Mouse (Mus musculus) kidney, postnatal 14 days (tissue): ENCODE results near the gene Prkag1.

Experiments
- DNase-seq: peaks from one replicate; pipeline ENCODE4 v3.0.0; 2022; ENCODE audit warnings: mixed read lengths

Gene Prkag1

DNA sequence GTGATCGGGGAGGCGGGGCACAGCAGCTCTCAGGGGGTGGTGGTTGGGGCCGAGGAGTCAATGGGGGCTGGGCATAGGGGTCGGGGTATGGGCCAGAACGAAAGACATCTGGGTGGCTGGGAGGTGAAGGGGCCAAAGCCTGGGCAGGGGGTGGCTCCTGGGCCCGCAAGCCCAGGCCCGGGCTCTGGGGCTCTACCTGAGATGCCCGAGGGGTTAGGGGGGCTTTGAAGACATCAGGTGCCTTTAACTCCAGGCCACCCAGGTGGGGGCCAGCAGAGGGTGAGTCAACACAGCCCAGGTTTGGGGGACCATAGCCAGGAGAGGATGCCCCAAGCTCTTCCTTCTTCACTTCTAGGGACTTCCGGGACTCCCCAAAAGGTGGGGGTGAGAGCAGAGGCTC, 21.4 kb upstream of the Prkag1 start:
- no peak for DNase-seq

DNA sequence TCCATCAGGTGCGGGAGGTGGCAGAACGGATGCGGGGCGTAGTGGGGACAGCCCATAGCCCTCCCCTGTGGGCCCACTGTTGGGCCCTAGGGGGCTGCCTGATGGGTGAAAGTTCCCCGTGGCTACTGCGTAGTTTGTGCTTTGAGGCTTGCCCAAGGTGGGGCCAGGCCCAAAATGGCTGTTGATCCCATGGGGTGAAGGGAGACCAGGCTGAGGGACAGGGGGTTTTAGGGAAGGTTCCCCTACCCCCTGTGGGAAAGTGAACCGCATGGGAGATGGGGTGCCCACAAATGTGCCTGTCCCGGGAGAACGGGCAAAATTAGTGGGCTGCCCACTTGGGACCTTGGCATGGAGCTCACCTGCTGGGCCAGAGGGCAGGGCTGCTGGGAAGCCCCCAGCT, 20.8 kb upstream of the Prkag1 start:
- DNase-seq = no peak

DNA sequence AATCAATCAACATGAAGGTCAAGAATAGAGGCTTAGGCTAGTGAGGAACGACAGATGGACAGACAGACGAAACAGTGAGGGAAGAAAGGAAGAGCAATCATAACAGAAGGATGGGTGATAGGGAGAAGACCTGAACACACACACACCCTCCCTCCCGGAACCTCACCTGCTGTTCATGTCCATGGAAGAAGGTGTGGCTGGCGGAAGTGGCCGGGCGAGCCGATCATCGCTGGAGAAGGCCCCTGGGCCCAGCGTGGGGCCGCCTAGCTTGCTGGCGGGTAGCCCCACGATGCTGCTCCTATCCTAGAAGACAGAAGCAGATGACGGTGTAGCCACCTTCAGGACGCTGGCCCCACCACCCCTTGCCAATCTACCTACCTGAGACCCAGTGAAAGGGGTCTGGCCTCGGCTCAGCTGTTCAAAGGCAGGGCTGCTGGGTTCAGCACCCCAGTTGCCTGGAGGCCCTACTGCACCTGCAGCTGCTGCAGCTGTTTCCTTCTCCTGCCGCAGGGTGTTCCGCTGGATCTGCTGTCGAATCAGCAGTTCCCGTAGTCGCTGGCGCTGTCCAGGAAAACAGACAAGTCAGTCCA, 20.0 kb upstream of the Prkag1 start:
- no peak for DNase-seq

DNA sequence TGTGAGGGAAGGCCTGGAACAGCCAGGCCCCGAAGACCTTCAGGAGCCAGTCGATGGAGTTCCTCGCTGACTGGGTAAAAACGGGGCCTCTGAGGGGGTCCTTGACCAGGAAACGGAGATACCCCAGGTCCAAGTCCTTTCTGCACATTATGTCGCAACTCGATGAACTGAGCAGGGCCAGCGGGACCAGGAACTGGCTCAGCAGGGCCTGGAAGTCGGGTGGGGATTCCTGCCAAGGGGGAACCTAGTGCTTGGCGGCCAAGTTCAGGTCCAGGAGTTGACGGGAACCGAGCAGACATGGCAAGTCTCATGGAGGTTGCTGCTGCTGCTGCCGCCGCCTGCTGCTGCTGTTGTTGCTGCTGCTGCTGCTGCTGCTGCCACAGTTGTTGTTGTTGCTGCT, 19.3 kb upstream of the Prkag1 start:
- DNase-seq = no peak

DNA sequence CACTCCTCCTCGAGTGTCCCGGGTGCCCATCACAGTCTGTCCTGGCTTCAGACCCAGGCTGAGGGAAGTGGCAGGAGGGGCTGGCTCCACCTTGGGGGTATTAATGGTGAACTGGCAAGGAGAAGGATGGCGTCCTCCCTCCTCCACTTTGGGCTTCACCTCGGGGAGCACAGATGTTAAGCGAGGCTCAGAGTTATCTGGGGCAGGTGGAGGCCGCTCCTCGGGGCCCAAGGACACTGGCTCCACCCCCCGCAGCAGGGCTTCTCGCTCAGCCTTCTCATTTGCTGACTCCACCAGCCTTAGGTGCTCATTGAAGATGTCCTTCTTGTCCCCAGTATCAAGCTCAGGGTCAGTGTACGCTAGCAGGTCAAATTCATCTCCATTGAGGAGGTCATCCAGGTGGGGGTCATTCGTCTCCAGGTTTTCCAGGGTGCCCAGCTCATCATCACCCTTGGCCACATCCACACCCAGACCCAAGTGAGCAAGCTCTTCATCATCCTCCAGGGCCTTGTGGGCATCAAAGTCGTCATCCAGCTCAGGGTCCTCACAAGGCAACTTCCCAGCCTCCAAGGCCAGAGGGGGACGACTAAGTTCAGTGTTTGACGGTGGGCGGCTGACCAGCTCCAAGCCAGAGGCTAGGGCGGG, 18.8 kb upstream of the Prkag1 start:
- no peak for DNase-seq

DNA sequence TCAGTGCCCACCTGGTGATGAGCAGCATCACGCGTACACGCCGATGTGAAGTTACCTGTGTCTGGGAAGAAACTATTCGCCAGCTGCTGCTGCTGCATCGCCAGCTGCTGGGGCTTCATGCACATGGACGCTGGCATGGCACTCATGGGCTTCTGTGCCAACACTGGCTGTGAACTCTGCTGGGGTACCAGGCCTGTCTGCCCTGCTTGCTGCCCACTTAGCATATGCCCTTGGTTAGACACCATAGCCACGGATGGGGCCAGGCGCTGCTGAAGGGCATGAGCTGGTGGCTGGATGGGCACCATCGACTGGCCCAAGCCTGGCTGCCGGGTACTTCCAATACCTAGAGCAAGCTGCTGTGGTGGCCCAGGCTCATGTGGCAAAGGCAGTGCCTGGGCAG, 17.8 kb upstream of the Prkag1 start:
- no peak for DNase-seq

DNA sequence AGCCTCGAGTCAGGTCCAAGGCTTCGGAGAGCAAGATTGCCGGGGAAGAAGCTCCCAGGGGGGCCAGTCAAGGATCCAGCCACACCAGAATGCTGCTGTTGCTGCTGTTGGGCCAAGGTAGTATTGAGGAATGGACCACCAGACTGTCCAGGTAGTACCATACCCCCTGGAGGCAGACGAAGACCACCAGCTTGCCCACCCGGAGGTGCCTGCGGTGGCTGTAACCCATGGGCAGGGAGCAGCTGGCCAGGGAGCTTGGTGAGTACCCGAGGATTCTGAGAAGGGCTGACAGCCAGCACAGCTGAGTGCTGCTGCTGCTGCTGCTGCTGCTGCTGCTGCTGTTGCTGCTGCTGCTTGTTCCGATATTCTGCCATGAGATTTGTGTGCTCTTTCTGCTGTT, 14.8 kb upstream of the Prkag1 start:
- DNase-seq = no peak

DNA sequence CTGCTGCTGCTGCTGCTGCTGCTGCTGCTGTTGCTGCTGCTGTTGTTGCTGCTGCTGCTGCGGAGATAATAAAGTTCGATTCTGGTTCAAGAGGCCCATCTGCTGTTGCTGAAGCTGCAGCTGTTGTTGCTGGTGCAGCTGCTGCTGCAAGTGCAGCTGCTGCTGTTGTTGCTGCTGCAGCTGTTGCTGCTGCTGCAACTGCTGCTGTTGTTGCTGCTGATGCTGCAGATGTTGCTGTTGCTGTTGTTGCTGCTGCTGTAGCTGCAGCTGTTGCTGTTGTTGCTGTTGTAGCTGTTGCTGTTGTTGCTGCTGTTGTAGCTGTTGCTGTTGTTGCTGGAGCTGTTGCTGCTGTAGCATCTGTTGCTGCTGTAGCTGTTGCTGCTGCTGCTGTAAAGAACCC, 13.8 kb upstream of the Prkag1 start:
- no peak for DNase-seq

DNA sequence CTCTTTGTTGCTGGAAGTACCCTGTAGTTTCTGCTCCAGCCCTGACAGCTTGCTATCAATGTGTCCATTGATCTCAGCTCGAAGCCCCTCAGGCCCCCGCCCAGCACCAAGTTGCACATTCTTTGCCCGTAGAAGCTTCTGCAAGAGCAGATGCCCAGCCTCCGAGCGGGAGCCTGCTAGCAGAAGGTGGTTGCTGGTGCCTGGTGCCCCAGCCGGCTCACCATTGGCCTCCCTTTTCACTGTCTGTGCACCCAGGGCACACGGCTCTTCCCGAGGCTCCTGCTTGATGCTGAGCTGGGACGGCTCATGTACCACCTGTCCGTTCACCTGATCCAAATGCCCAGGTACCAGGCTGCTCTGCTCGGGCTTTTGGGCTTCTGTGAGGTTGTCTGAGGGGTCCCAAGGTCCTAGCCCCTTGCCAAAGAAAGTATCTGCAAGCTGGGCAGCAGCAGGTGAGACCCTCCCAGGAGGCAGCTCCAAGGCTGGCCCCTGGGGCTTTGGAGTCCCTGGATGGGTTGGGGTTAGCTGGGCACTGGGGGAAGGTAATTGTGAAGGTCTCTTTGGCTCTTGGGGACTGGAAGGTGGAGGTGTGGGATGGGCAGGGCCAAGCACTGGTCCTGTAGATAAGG, 12.4 kb upstream of the Prkag1 start:
- no peak for DNase-seq

DNA sequence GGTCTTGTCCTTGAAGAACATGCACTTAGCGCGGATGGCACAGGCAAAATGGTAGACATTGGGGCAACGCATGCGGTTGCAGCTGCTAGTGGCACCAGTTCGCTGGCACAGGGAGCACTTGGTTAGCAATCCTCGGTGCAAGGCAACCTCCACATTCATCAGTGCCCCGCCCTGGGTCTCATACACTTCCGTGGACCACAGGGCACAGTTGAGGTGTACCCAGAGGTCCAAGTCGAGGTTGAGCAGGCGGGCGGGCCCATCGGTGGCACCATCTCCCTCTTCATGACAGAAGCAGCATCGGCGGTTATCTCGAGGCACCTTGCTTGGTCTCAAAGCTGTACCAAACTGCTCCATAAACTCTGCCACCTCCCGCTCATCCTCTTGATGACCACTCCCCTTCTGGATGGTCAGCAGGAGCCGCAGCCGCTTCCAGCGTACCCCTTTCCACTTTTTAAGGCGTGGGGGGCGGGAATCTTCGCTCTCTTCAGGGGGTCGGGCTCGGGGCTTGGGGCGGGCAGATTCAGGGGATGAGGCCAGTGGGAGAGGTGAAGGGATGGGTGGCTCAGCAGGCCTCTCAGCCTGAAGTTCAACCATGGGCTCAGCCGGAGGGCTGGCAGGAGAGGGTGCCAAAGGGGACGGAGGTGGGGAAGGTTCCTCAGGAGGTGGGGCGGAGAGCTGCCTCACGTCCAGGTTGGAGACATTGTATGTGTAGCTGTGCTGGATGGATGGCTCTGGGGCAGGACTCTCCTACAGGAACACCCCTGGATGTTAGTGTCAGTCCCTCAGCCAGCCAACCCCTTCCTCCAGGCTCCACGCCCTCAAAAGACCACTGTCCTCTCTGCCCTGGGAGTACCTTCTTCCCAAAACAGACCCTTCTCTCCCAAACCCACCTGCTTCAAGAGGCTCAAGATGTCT, 8.6 kb upstream of the Prkag1 start:
- DNase-seq = no peak

DNA sequence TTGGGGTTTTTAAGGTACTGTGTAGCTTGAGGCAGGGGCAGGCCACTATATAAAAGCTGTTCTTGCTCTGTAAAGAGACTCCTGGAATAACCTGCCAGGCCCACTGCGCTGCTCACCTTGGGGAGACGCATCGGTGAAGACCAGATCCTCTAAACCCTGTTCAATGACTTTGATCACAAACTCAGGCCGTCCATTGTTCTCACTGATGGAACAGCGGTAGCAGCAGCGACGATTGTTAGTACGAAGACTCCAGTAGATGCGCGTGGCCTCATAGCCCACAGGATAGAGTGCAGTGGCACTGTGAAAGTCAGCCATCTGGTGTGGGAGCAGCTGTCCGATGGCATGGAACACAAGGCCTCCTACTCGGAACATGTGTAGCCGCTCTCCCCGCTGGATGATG, 7.8 kb upstream of the Prkag1 start:
- no peak for DNase-seq

DNA sequence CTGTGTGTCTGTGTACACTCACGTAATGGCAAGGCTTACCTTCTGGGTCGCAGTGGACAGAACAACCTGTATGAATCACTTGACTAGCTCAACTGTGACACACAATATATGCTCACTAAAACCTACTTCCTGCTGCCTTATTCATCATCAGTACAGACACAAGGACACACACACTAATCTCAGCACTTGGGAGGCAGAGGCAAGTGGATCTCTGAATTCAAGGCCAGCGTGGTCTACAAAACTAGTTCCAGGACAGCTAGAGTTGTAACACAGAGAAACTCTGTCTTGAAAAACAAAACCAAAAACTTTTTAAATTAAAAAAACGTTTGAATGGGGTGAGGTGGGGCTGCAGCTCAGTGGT, 6.4 kb upstream of the Prkag1 start:
- DNase-seq = no peak

DNA sequence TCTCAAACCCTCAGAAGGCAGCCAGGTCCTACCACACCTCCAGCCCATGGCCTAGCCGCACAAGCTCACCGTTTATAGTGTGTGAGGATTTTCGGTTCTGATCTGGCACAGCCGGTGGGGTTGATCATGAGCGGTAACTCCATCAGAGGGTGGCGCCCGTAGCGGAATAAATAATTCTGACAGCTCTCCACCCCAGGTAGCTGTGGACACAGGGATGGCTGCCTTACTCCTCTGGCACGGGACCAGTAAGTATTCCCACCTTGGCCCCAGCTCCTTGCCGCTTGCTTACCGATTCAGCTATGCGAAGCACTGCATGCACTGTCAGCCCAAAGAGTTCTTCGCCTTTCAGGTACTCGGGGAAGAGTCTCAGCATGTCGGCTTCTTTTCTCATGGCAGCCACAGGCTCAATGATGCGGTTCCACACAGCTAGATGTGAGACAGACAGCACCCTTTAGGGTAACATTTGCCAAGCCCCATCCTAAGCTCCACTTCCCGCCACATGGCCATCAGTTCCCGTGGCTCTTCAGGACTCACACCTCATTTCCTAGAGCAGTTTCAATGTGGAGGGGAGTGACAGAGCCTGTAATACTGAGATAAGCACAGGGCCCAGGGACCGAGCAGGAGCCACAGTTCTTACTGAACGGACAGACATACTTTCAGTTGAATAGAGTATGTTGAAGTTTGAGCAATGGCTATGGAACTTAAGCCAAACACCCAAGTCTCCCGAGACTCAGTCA, 5.9 kb upstream of the Prkag1 start:
- DNase-seq = no peak

DNA sequence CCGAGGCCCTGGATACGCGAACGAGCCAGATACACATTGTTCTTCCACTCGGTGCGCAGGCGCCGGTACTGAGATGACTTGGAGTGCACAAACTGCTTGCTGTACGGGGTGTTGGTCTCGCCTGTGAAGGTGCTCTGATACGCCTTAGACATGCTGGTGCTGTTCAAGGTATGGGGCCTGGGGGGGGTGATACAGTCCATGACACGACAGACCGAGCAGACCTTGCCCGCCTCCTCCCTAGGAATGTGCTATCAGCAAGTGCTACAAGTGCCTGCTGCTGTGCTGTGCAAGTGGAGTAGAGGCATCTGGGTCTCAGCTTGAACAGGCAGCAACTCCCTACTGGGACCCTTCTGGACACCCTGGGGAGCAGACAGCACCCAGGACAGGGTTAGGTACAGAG, 4.0 kb upstream of the Prkag1 start:
- DNase-seq = no peak

DNA sequence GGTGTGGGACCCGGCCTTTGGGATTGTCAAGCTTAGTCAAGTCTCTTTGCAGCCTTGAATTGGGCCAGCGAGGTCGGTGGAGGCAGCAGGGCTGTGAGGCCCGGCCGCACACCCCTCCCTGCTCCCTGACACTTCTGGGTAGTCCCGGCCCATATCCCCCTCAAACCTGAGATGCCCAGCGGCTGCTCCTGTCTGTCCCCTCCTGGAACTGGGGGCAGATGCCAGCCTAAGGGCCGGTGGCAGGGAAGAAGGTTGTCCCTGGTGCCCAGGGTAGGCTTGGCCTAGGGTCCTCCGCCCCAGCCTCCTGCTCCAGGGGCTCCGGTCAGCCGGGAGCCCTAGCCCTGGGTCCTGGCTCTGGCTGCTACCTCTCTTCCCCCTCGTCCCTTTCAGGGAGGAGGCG, 2.7 kb upstream of the Prkag1 start:
- DNase-seq = no peak

DNA sequence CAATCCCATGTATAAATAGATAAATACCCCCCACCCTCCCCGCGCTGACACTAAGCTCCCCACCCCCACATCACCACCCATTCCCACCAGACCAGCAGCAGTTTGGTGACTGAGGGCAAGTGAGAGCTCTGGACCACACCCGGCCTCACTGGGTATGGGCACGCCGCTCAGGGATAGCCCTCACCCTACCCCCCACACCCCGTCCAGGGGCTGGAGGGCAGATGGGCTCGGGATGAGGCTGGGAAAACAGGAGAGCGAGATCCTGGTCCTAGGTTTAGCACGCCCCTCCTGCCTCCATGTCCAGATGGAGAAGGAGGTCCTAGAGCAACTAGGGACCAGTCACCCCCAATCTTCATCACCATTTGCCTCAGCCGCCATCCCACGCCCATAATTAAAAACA, 2.0 kb upstream of the Prkag1 start:
- DNase-seq = no peak

DNA sequence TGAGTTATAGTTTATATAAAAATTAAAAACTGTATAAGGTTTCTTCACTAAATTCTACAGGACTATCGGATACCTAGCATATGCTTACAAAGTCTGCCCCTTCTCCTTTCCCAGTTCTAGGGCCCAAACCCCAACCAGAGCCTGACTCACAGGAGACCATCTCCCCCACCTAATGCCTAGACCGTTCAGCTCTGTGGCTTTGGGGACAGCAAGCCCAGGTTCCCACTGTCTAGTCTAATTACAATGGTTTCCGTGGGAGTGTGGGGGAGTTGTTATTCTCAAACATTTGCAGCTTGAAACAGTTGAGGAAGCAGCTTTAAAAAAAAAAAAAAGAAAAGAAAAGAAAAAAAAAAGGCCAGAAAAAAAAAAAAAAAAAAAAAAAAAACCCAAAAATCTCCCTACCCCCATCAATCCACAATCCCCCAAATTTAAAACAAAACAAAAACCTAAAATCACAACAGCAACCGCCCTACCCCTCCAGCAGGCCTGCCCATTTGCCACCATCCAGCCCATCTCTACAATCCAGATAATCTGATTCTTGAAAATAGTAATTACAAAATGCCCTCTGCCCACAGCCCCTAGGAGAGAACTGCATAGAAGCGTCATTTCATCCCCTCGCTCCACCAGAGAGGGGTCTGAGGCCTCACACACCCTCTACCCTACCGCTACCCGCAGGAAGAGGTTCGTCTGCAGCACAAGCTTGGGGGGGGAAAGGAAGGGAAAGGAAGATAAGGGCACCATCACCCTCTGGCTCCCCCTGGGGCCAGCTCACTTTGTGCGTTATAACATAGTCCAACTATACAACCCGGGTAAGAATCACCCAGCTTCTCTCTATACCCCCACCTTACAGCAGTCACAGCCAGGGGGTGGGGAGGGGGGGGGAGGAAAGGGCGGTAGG, 1.1 kb upstream of the Prkag1 start:
- DNase-seq = no peak

DNA sequence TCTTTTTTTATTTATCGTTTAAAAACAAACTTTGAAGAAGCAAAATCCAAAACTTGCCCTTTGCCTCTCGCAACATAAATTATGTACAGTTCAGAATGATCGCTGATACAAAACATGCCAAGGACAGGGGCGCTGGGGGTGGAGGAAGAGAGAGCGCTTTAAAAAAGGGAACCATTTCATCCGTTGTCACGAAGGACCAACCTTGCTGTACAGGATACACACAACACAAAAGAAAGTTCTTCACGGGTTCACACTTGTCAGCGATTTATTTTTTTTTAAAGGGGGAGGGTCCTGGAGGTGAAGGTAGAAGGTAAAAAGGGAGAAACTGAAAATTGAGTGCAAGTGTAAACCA, 339 bp upstream of the Prkag1 start:
- DNase-seq = no peak

DNA sequence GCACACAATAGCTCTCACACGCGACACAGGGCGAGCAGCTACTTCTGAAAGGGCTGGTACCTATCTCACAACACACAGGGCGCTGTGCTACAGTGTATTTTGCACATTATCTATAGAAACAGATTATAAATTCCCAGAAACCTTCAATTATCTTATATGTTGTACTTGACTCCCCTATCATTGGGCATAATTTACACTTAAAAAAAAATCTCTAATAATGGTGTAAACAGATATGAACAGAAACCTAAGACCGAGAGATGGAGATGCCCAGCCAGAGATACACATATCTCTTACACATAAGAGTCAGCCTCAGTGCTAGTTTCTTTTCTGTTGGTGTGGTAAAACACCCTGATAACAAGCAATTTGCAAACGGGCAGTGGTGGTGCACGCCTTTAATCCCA, 3.7 kb downstream of the Prkag1 start:
- DNase-seq = no peak

DNA sequence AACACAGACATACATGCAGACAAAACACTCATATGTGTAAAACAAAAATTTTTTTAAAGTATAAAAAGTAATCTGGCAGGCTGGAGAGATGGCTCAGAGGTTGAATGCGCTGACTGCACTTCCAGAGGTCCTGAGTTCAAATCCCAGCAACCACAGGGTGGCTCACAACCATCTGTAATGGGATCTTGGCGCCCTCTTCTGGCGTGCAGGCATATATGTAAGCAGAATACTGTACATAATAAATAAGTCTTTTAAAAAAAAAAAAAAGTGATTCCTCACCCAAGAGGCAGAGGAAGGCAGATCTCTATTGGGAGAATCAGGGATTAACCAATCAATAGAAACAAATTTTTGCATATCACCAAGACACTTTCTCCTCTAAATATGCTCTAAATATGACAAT, 7.9 kb downstream of the Prkag1 start:
- DNase-seq = no peak

DNA sequence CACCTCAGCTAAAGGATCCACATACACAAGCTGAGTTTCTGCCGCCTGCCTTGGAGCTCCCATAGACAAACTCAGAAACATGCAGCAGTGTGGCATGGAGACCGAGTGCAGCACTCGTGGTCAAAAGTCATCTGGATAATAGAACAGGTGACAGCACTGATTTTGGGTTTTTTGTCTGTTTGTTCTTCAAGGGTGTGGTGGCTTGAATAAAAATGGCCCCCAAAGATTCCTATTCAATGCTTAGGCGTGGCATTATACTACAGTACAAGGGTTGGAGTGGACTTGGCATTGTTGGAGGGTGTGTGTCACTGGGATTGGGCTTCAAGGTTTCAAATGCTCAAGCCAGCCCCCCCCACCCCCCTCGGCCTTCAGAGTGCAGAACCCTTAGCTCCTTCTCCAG, 9.2 kb downstream of the Prkag1 start:
- DNase-seq = no peak

DNA sequence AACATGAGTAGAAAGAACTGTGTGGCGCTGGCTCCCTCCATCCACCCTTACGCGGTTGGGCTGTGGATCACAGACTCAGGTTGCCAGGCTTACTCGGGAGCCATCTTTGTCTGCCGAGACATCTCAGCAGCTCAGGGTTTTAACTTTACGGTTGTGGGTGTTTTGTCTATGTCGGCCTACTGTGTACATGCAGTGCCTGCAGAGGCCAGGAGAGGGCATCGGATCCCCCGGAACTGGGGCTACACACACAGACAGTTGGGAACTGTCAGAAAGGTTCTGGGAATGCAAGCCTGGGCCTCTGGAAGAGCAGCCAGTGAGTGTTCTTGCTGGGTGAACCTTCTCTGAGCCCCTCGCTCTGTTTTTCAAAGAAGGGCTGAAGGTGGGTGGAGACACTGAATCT, 9.9 kb downstream of the Prkag1 start:
- no peak for DNase-seq
